Mouse (Mus musculus): ENCODE measurements at regions not wholly inside any gene's neighbourhood (a gene's known extent, or its start where the extent isn't known, plus 50 kb on each side); places are given as distances from the start of the nearest gene placed in this dataset.

- Histone ChIP-seq H3K4me3 (replicated peaks) (no peak overlapping the region), H3K4me1 (peaks cover 9% of the 10 kb centered on the region), H3K9me3 (no peaks in the 10 kb centered on the region), H3K36me3 (replicated peaks) (no peaks in the 10 kb centered on the region), H3K4me2 (no peak overlapping the region), H3K27me3 (no peaks in the 10 kb centered on the region), H3K27ac (no peak overlapping the region), H3K9ac (no peak overlapping the region)
- ATAC-seq (ENCODE audit: low FRiP score): no peak
- WGBS: 89% methylated on average over 2 of the region's 2 CpGs
These were observed 354.2 kb upstream of the Id2 start for GRCm38 (mm10) chr12:25451156-25451555.

- H3K4me2 ChIP-seq: no peak overlapping the region
- WGBS: 64% methylated on average over 2 of the region's 2 CpGs
These were observed 347.4 kb upstream of the Id2 start for GRCm38 (mm10) chr12:25444355-25444754.

GRCm38 (mm10) chr12:25439029-25439551 lies 342.1 kb upstream of the Id2 start:
- Histone ChIP-seq H3K4me2 (no peak overlapping the region), H3K9ac (no peak overlapping the region), H3K27ac (no peak overlapping the region), H3K4me1 (peaks cover 4% of the 10 kb centered on the region; the same call in 1 of the 2 replicates), H3K36me3 (replicated peaks) (no peaks in the 10 kb centered on the region), H3K9me3 (no peaks in the 10 kb centered on the region), H3K4me3 (replicated peaks) (no peak overlapping the region), H3K27me3 (no peaks in the 10 kb centered on the region)
- WGBS: 92% methylated on average over 7 of the region's 7 CpGs
- no peak for ATAC-seq (ENCODE audit: low FRiP score)

More at GRCm38 (mm10) chr12:25444355-25444754, 347.4 kb upstream of the Id2 start:
- no peak for ATAC-seq (ENCODE audit: low FRiP score)
- Histone ChIP-seq H3K4me3 (replicated peaks) (no peak overlapping the region), H3K27ac (no peak overlapping the region), H3K9me3 (no peaks in the 10 kb centered on the region), H3K27me3 (no peaks in the 10 kb centered on the region), H3K9ac (no peak overlapping the region), H3K36me3 (replicated peaks) (no peaks in the 10 kb centered on the region), H3K4me1 (no peaks in the 10 kb centered on the region)

GRCm38 (mm10) chr12:25438217-25439028 lies 341.5 kb upstream of the Id2 start:
- no peak overlapping the region for H3K27ac ChIP-seq
- H3K9ac ChIP-seq: no peak overlapping the region
- 65% methylated on average over 8 of the region's 8 CpGs for WGBS
- no peaks in the 10 kb centered on the region for H3K36me3 ChIP-seq (replicated peaks)
- H3K4me3 ChIP-seq (replicated peaks): no peak overlapping the region
- ATAC-seq (ENCODE audit: low FRiP score): no peak
- no peak overlapping the region for H3K4me2 ChIP-seq
- H3K9me3 ChIP-seq: no peaks in the 10 kb centered on the region
- no peaks in the 10 kb centered on the region for H3K27me3 ChIP-seq
- H3K4me1 ChIP-seq: peaks cover 4% of the 10 kb centered on the region; the same call in 1 of the 2 replicates

- peaks cover 4% of the 10 kb centered on the region; the same call in 1 of the 2 replicates for H3K4me1 ChIP-seq
- ATAC-seq (ENCODE audit: low FRiP score): no peak
- no peak overlapping the region for H3K4me2 ChIP-seq
- no peaks in the 10 kb centered on the region for H3K27me3 ChIP-seq
- H3K36me3 ChIP-seq (replicated peaks): no peaks in the 10 kb centered on the region
- 62% methylated on average over 4 of the region's 4 CpGs for WGBS
- H3K9ac ChIP-seq: no peak overlapping the region
- H3K4me3 ChIP-seq (replicated peaks): no peak overlapping the region
- H3K9me3 ChIP-seq: no peaks in the 10 kb centered on the region
- no peak overlapping the region for H3K27ac ChIP-seq
These were observed 340.6 kb upstream of the Id2 start for GRCm38 (mm10) chr12:25437556-25437955.

- H3K36me3 ChIP-seq (replicated peaks): no peaks in the 10 kb centered on the region
- H3K4me1 ChIP-seq: peaks cover 4% of the 10 kb centered on the region; the same call in 1 of the 2 replicates
- 91% methylated on average over 6 of the region's 6 CpGs for WGBS
- ATAC-seq (ENCODE audit: low FRiP score): no peak
- H3K4me2 ChIP-seq: no peak overlapping the region
- H3K27ac ChIP-seq: no peak overlapping the region
- no peaks in the 10 kb centered on the region for H3K9me3 ChIP-seq
- no peak overlapping the region for H3K4me3 ChIP-seq (replicated peaks)
- no peak overlapping the region for H3K9ac ChIP-seq
- H3K27me3 ChIP-seq: no peaks in the 10 kb centered on the region
These were observed 339.4 kb upstream of the Id2 start for GRCm38 (mm10) chr12:25436220-25436911.

GRCm38 (mm10) chr12:25432796-25433195 lies 335.9 kb upstream of the Id2 start:
- no peaks in the 10 kb centered on the region for H3K9me3 ChIP-seq
- 94% methylated on average over 6 of the region's 6 CpGs for WGBS
- no peaks in the 10 kb centered on the region for H3K36me3 ChIP-seq (replicated peaks)
- H3K4me3 ChIP-seq (replicated peaks): no peak overlapping the region
- H3K4me1 ChIP-seq: no peaks in the 10 kb centered on the region
- no peaks in the 10 kb centered on the region for H3K27me3 ChIP-seq
- no peak overlapping the region for H3K4me2 ChIP-seq
- no peak overlapping the region for H3K9ac ChIP-seq
- H3K27ac ChIP-seq: no peak overlapping the region
- ATAC-seq (ENCODE audit: low FRiP score): no peak

- Histone ChIP-seq H3K4me2 (no peak overlapping the region), H3K4me1 (no peaks in the 10 kb centered on the region), H3K4me3 (replicated peaks) (no peak overlapping the region), H3K27ac (no peak overlapping the region), H3K9me3 (no peaks in the 10 kb centered on the region), H3K9ac (no peak overlapping the region), H3K27me3 (no peaks in the 10 kb centered on the region), H3K36me3 (replicated peaks) (no peaks in the 10 kb centered on the region)
- 91% methylated on average over 4 of the region's 4 CpGs for WGBS
- no peak for ATAC-seq (ENCODE audit: low FRiP score)
These were observed 334.0 kb upstream of the Id2 start for GRCm38 (mm10) chr12:25430911-25431310.

- Histone ChIP-seq H3K9me3 (no peaks in the 10 kb centered on the region), H3K27me3 (no peaks in the 10 kb centered on the region), H3K36me3 (replicated peaks) (no peaks in the 10 kb centered on the region), H3K4me3 (replicated peaks) (no peak overlapping the region), H3K4me1 (no peaks in the 10 kb centered on the region), H3K27ac (no peak overlapping the region), H3K4me2 (no peak overlapping the region), H3K9ac (no peak overlapping the region)
- no peak for ATAC-seq (ENCODE audit: low FRiP score)
- WGBS: 86% methylated on average over 11 of the region's 11 CpGs
These were observed 331.1 kb upstream of the Id2 start for GRCm38 (mm10) chr12:25427911-25428642.

GRCm38 (mm10) chr12:25417336-25417735 lies 320.4 kb upstream of the Id2 start:
- no peaks in the 10 kb centered on the region for H3K9me3 ChIP-seq
- no peaks in the 10 kb centered on the region for H3K36me3 ChIP-seq (replicated peaks)
- no peak overlapping the region for H3K9ac ChIP-seq
- H3K4me2 ChIP-seq: no peak overlapping the region
- no peak overlapping the region for H3K4me3 ChIP-seq (replicated peaks)
- WGBS: 83% methylated on average over 4 of the region's 4 CpGs
- ATAC-seq (ENCODE audit: low FRiP score): no peak
- no peaks in the 10 kb centered on the region for H3K27me3 ChIP-seq
- no peak overlapping the region for H3K27ac ChIP-seq
- peaks cover 12% of the 10 kb centered on the region for H3K4me1 ChIP-seq

GRCm38 (mm10) chr12:25416571-25416970 lies 319.6 kb upstream of the Id2 start:
- Histone ChIP-seq H3K4me1 (peaks cover 12% of the 10 kb centered on the region), H3K27me3 (no peaks in the 10 kb centered on the region), H3K9me3 (0 out of 2 replicates have a peak, but pooled peaks cover 2% of the 10 kb centered on the region), H3K9ac (no peak overlapping the region), H3K4me2 (no peak overlapping the region), H3K36me3 (replicated peaks) (no peaks in the 10 kb centered on the region), H3K4me3 (replicated peaks) (no peak overlapping the region), H3K27ac (no peak overlapping the region)
- ATAC-seq (ENCODE audit: low FRiP score): no peak
- WGBS: 64% methylated on average over 3 of the region's 3 CpGs

GRCm38 (mm10) chr12:25415641-25416040 lies 318.7 kb upstream of the Id2 start:
- Histone ChIP-seq H3K9me3 (0 out of 2 replicates have a peak, but pooled peaks cover 3% of the 10 kb centered on the region), H3K27me3 (no peaks in the 10 kb centered on the region), H3K4me1 (peaks cover 12% of the 10 kb centered on the region), H3K27ac (0 out of 2 replicates have a peak overlapping the region, but pooled peaks have one; percentile 8), H3K4me2 (no peak overlapping the region), H3K36me3 (replicated peaks) (no peaks in the 10 kb centered on the region), H3K4me3 (replicated peaks) (no peak overlapping the region), H3K9ac (no peak overlapping the region)
- no peak for ATAC-seq (ENCODE audit: low FRiP score)
- 31% methylated on average over 3 of the region's 3 CpGs for WGBS
